Mouse (Mus musculus) adrenal gland, postnatal 25 days (tissue): Measurements from ENCODE around the gene Ier5. TPM values are rescaled to one million over a fixed set of nuclear protein-coding genes. Genes with fewer than 3 reads are reported as not detected.

Source experiments
- DNase-seq: peaks from one replicate; pipeline ENCODE4 v3.0.0; 2021; ENCODE audit warnings: mixed read lengths
- long read RNA-seq: library from polyadenylated mRNA; stranded (forward); transcript quantifications from one replicate; pipeline ENCODE4 v2.0.0, GENCODE M21; 2021
- total RNA-seq: library from RNA; stranded (reverse); gene quantifications from 2 replicates; pipeline ENCODE4 v1.2.3, GENCODE M21; 2021

The Ier5 gene
- 6.7 and 9.1 TPM in 2 replicates for total RNA-seq
- long read RNA-seq, transcript Ier5-201 (1 exons, 3,276 nt), result major isoform, 84 of 85 reads
- long read RNA-seq, partial matches to known transcripts, result 0 of 85 reads
- long read RNA-seq, other reads (novel, unspliced or antisense), result 1 of 85 reads

DNA sequence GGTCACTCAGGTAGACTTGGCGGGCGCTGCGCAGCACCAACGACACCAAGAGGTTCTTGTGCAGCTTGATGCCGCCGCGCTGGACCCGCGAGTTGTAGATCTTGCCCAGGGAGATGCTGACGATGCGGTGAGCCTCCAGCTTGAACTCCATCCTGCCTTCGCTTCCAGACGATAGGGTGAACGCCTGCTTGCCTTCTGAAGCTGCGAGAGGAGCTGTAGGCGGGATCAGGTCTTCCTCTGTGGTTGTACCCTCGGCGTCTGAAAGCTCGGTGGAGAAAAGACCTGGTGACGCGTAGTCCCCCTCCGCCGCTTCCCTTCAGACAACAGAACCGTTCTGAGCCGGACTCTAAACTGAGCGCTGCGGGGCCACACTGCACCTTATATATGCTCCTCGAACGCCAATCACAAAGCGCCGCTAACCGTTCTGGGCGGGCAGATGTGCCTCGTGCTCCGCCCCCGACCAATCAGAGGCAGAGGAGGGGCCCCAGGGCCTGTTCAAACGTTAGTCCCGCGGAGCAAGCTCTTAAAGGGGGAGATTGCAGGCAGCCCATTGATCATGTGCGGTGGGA, at the start of gene Ier5:
Gene Ier5 (minus strand): TSS at position 357 of the 569 bp plus-strand sequence.
- peak; percentile 96 for DNase-seq

DNA sequence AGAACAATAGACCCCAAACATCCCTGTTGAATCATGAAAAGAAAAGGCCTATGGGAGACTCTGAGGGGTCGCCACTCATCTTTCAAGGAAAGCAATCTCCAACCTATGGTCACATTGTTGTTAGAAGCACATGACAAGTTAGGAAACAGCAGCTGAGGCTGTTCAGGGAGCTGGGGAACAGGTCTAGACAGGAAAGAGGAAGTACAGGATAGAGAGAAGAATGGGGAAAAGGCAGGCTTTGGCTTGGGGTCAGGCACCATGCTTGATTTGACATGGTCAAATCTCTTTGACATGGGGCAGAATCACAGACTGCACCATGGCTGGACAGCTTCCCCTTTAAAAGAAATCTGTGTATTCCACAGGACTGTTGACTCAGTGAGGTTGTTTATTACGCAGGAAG, 47.8 kb upstream of the Ier5 start:
- no peak for DNase-seq

DNA sequence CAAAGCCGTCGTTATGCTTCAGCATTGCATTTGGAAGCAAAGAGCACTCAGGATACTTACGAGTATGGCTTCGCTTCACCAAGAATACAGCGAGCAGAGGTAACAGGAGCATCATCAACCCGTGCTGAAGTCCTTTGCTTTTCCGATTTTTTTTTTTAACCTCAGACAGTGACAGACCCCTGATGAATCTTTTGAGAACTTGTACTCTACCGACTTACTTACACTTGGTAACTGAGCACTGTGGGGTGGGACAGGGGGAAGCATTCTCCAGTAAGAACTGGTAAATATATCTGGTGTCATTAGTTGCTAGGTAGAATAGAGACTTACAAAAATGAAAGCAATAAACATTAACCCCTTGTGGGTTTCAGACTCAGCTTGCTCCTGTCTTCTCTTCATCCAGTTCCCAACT, 47.1 kb upstream of the Ier5 start, which contains the start of gene Mr1:
Gene Mr1 (minus strand): TSS at position 243 of the 409 bp plus-strand sequence.
- no peak for DNase-seq

DNA sequence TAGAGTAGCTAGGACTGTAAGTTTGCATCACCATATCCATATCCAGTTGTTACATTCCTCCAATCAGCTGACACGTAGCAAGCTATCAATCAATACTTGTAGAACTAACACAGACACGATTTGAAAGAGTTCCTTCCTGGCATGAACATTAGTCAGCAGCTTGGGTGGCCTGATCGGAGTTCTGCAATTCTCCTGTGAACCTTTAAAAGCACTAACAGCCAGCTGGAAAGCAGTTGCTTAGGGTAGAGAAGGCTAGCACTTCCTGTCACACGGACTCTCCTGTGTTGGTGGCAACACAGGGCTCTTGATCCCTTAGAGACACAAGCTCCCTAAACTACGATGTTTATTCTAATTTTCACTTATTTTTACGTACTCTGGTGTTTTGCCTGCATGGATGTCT, 46.2 kb upstream of the Ier5 start:
- no peak for DNase-seq

DNA sequence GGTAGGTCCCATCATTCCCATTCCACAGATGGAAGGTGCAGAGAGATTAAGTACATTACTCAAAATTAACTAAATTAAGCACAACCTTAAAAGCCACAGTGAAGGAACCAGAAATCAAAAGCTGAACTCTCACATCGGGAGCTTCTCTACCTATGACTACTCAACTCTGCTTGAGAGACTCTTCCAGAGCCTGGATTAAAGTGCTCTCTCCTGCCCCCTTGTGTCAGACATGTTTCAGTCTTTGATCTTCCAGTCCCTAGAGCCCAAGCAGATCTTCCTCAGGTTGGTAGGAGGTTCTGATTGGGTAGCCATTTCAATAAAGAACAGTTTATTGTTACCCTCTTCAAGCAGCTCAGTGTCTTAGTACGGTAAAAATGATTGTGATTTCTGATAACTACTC, 40.6 kb upstream of the Ier5 start:
- DNase-seq, result peak; percentile 46

DNA sequence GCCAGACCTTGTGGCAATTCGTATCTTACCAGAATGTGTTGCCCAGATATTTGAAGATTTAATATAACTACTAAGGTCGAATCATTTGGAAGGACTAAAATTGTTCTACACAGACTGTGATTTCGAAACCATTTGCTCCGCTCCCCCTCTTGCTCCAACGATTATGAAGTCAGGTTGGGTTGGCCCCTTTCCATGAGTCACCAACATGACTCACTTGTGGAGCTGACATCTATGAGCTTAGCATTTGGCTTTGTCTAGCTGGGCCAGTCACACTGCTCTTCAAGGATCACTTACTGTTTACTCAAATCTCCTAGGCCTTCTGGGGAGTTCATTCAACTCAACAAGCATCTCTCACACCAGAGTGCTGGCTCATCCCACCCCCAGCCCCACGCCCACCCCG, 39.4 kb upstream of the Ier5 start:
- peak; percentile 66 for DNase-seq

DNA sequence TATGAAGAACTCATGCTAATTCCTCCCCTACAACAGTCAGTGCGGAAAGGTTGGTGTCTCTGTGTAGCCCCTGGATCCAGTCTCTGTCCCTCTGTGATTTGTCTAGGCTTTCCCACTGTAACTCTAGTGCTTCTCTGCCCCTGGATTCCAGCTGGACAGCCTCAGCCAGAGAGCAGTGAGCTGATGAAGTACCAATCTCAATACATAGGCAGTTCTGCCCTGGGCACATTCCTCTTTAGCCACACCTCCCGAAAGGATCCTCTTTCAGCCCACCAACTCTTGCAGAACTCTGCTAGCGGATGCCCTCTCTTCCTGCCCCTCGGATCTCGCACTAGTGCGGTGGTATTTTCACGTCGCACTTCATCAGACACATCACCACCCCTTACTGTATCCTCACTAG, 35.4 kb upstream of the Ier5 start:
- no peak for DNase-seq

DNA sequence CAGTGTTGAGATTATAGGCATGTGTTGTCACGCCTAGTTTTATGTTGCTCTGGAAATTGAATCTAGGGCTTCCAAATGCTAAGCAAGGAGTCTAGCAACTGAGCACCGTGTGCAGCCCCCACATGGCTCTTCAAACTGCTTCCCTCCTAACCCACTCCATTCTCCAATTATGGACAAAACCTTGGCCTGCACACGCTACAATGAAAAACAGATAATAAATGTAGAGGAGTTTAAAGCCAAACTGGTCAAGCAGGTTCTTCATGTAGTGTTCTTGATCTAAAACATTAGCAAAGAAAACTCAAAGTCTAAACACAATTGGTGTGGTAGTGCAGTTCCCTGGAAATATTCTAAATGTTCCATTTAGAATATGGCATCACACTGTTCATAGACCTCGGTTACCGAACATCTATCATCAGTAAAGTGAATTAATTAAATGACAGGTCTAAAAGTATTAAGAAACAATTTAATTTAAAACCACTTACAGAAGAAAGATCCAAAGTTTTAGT, 28.0 kb upstream of the Ier5 start:
- DNase-seq, result no peak

DNA sequence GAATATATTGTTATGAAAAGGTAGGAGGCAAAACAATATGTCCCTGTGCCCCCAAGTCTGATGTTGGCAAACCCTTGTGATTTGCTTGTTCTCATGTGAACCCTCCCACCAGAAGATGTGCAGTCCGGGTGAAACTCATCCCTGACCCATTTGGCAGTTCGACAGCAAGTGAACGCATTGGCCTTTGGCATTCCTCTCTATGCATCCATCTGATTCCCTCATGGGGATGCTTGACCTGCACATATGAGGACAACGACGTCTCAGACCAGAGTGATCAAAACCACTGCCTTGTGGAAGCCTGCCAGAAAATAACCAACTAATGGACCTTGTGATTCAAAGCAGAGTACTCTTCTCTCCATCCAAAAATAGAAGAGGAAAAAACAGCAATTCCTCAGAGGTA, 27.3 kb upstream of the Ier5 start:
- DNase-seq, result no peak

DNA sequence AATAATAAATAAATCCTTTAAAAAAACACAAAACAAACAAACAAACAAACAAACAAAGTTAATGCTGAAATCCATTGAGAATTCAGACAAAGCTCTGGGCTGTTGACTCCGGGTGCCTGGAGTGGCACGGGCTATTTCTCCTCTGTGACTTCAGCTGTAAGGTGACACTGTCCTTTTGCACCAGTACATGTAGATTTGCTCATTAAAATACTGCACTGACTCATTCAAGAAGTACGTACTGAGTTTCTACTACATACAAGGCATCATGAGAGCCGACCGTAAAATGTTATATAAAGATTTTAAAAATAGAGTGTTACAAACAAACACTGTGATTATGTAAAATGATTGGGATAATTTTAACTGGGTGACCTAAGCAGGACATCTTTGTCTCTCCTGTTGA, 25.0 kb upstream of the Ier5 start:
- DNase-seq, result no peak

DNA sequence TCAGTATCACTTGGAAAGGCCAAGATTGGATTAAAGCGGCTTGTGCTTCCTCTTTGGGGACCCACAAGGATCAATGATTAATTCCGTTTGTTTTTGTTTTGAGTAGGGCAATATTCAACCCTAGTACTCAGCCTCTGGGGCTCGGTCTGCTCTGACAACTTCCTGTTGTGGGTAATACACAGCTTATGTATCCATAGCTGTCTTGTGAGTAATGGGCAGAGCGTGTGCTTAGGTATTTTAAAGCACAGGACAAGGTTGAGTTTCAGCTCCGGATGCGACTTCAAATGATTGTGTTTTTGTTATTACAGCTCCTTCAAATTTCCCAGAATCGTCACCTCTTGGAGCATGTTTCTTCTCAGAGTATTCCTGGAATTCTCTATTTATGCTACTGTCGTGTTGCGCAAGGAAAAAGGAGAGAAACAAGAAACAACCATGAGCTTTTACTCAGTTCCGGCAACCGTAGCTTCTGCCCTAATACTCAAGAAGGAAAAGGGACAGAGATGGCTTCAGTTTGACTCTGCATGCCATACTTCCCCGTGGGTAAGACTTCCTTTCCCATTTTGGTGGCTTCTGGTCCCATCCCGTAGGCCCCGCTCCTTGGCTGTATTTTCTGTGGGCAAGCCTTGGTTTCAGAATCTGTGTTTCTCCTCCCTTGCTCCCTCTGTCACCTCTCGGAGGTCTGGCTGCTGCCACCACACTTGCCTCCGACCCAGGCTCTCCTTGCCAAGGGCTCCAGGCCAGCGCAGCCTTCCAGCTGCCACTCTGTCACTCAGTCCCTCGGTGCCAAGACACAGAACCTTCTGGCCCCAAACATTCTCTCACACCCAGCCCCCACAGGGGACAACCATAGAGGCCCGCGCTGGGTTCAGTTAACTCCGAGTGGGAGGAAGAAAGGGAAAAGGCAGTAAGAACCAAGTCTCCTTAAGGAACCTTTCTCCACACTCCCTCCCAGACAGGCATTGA, 22.8 kb upstream of the Ier5 start:
- peak; percentile 58 for DNase-seq

DNA sequence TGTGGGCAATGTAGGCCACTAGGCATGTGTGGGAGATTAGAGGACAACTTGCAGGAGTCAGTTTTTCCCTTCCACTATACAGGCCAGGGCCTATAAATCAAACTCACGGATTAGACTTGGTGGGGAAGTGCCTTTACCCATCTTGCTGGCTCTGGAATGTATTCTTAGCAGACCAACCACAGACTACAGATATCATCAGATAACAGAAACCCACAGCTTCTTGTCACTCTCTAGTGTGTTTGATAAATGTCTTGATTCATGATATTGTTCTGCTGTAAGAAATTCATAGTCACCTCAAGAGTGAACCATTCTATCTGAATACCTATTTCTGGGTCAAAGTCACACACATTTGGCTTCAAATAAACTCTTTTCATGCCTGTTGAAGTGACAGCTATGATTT, 20.3 kb upstream of the Ier5 start:
- DNase-seq, result no peak

DNA sequence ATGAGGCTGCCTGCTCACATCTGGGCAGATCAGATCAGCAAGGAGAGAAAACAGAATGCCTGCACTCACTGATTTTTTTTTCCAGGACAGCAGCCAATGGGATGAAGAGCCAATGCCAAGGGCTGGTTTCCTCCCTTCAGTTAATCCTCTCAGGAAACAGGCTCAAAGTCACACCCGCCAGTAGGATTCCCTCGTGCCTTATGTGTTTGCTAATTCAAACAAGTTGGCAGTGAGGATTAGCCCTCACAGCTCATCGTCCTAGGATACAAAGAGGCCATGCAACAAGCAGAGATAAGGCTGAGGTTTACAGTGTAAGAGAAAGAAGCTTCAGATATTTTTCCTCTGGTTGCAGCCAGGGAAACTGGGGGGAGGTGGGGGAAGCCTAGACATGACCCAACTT, 14.5 kb upstream of the Ier5 start:
- no peak for DNase-seq

DNA sequence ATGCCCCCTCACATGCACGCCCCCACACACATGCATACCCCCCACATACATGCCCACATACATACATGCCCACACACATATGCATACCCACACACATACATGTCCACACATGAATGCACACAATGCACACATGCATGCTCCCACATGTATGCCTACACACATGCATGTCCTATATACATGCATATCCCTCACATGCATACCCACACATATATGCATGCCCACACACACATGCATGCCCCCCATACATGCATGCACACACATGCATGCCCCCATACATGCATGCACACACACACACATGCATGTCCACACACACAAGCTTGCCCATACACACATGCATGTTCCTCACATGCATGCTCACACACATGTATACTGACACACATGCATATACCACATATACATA, 13.4 kb upstream of the Ier5 start:
- no peak for DNase-seq

DNA sequence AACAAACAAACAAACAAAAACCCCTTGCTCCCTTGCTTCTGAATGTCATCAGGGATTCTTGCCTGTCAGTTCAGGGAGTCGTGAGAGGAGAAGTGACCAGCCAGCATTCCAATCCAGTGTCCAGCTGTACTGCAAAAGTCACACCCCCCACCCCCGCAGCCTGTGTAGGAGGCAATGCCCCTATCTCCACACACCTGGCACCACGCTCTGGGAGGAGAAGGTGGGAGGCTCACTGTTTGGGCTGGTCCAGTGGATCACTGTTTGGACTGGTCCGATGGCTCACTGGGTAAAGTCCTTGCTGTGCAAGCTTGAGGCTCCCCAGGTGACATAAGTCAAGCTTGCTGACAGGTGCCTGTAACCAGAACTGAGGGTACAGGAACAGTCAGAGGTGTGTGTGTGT, 12.7 kb upstream of the Ier5 start:
- no peak for DNase-seq

DNA sequence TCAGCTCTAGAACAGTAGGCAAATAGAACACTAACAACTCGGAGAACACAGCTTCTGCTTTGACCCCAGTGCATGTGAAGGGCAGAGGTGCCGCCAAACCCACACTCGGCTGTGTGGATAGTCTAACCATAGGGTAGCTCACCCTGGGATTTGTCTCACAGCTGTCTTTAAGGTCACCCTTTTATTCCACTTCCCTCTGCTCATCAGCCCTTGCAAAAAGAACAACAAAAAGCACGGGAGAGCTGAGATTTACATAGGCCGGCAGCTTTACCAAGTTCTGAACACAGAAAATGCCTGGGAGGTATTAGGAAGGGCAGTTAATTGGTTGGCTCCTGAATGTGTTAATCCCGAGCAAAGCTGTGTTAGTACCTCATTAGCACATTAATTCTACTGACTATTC, 12.1 kb upstream of the Ier5 start:
- no peak for DNase-seq

DNA sequence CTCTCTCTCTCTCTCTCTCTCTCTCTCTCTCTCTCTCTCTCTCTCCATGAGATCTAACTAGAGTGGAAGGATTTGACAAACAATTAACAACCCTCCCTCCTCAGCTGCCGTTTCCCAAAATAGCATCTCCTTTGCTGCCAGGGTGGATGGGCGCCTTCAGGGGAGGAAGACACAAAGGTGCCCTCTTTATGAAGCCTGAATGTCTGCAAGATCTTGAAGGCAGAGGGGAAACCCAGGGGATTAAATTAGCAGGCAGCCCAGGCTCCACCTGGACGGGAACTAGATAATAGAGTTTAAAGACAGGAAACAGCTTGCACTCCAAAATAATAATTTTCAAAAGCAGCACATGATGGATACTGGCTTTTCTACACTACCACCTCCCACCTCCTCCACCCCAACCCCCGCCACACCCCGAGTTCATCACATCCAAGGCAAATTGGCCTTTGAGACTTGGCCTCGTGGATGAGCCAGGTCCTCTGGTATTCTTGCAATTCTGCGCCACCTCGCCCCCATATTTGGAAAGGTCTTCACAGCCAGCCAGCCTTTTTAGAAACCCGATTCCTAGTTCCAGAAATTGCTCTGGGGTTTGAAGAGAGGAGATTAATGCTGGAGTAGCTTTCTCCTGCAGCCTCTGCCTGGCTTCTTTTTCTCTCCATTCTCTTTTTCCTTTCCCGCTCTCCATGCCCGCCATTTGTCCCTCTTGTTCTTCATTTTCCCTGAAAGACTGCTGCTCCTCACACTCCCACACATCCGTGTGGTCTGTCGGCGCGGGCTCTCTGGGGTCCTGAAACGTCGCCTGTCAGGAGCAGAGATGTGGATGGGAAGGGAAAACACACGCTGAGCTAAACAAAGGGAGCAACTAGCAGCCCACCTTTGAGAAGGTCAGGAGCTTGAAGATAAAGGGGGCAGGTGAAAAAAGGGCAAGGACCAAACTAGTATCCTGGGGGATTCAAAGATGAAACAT, 10.2 kb upstream of the Ier5 start:
- no peak for DNase-seq

DNA sequence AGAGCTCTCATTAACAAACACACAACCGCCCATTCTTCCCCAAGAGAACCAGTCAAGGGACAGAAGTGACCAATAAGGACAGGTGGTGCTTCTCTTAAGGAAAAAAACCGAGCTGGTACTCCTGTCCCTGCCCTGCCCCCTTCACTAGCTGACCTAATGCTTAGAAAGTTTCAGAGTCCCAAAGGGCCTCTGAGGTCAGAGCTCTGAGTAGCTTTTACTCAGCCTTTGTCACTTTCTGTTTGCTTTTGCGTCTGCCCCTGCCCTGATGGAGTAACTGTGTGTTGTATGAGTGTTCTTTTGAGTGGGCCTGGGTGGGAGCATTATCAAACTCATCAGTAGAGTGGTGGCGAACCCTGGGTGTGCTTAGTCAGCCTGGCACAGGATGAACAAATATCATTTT, 9.0 kb upstream of the Ier5 start:
- no peak for DNase-seq

DNA sequence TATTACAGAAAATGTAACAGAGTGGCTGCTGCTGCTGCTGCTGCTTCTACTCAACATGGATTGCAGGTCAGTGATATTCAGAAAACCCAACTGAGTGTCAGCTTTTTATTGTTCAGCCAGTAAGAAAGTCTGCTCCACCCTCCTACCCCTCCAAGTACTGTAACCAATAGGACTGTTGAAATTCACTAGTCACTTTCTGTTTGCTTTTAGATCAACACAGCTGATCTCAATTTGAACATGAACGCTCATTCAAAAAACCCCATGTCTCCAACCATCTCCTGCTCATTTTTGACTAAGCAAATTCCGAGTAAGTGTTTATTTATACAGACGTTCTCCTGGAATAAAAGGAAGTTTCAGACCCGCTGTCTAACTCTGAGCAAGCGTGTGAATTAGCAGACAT, 8.4 kb upstream of the Ier5 start:
- no peak for DNase-seq

DNA sequence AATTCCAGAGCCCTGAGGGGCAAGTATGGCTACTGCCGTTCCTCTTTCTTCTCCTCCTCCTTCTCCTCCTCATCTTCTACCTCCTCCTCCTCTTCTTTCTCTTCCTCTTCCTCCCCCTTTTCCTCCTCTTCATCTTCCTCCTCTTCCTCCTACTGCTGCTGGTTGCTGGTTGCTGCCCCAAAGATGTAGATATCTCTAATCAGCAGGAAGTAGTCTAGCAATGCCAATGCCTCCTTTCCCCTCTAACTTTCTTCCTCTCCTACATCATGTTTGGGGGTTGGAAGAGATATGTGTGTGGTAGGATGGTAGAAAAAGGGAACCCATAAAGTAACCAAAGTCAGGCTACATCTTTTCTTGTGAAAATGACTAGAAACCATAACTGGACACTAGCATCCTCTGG, 6.9 kb upstream of the Ier5 start:
- DNase-seq, result no peak

DNA sequence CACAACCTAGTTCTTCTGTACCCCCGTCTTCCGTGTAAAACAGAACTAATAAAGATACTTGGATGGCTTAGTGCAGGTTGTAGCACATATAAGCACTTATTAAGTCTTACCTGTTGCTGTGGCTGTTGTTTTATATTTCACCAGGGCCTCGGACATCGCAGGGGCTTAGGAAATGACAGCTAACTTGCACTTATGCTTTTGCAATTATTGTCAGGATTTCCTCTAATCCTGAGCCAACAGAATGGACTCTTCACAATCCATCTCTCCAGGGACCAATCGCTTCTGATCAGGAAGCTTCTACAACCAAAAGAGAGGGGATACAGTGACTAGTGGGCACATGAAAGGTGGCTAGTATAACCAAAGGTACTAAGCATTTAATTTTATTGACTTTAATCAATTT, 4.6 kb upstream of the Ier5 start:
- no peak for DNase-seq

DNA sequence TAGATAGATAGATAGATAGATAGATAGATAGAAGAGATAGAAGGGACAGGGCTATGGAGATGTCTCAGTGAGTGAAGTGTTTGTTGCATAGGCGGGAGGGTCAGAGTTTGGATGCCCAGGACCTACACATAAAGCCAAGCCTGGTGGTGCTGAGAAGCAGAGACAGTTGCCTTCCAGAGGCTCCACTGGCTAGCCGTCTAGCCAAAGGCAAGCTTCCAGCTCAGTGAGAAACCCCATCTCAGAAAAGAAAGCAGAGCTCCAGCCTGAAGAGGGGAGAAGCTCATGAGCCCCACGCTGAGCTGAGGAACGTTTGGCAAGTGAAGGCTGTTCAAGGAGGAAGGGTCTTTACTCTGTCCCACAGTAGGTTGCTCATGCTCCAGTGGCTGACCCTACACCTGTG, 3.2 kb upstream of the Ier5 start:
- DNase-seq, result no peak
